Mouse (Mus musculus): ENCODE measurements around the gene Psmc3ip. TPM values are rescaled to one million over a fixed set of nuclear protein-coding genes. Genes with fewer than 3 reads are reported as not detected.

Gene Psmc3ip
- polyA plus RNA-seq, 1 experiment from 2014 or later, result 54.3 TPM

DNA sequence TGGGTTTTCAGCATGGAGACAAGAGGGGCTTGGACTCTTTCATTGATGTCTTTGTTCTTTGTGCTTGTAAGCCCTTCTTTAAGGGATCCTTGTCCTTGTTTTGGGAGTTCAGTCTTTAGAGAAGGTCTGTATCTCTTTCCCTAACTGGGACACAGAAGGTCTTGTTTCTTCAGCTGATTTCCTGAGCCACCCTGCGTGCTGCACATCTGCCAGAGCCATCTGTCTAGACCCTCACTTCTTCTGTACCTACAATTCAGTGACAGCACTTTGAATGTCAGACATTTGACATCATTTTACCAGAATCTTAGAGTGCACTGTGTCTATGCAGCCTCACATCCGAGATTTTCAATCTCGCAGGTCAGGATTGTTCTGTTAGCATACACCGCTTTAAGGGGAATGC lies 49.4 kb downstream of the Psmc3ip start:
- no peak overlapping the region for H3K4me2 ChIP-seq (ENCODE audit: low read length)
- H3K27ac ChIP-seq (ENCODE audit: low read depth, low read length), result no peak overlapping the region
- WGBS, result 90% methylated on average over 4 of the region's 4 CpGs
- no peaks in the 10 kb centered on the region for H3K4me1 ChIP-seq (ENCODE audit: control insufficient read depth, insufficient read depth, low read length)
- no peak overlapping the region for H3K9ac ChIP-seq (ENCODE audit: low read length)
- DNase-seq (ENCODE audit: low spot score), result no peak
- H3K27me3 ChIP-seq (replicated peaks; ENCODE audit: control insufficient read depth, insufficient read depth, low read length), result no peaks in the 10 kb centered on the region
- ATAC-seq, result no peak
- no peak overlapping the region for H3K4me3 ChIP-seq (ENCODE audit: low read depth, low read length)
- no peaks in the 10 kb centered on the region for H3K9me3 ChIP-seq (replicated peaks; ENCODE audit: control insufficient read depth, low read length)
- H3K36me3 ChIP-seq (ENCODE audit: control insufficient read depth, insufficient read depth, low read length), result peaks cover 96% of the 10 kb centered on the region

Small RNAs within 50 kb of the gene (microRNA-seq; reads per million reads assigned to microRNA genes)
- gene Gm27626, result not detected

Other genes with a start within 250 kb of the Psmc3ip start
- gene Stat5b, start 244.7 kb downstream of the Psmc3ip start, polyA plus RNA-seq (2014; fragmentation: Nextera tagmentation; extraction: Ambion mirVana), result 10.9 and 11.4 TPM in 2 replicates
- gene Stat5a, start 236.1 kb downstream of the Psmc3ip start, polyA plus RNA-seq (2014; fragmentation: Nextera tagmentation; extraction: Ambion mirVana), result 0.69 and 0.96 TPM in 2 replicates
- 23.3 and 26.4 TPM in 2 replicates for gene Stat3, start 155.9 kb downstream of the Psmc3ip start, polyA plus RNA-seq (2014; fragmentation: Nextera tagmentation; extraction: Ambion mirVana)
- 15.6 and 21.1 TPM in 2 replicates for gene Cavin1, start 124.5 kb downstream of the Psmc3ip start, polyA plus RNA-seq (2014; fragmentation: Nextera tagmentation; extraction: Ambion mirVana)
- 50.2 and 74.4 TPM in 2 replicates for gene Atp6v0a1, start 86.0 kb downstream of the Psmc3ip start, polyA plus RNA-seq (2014; fragmentation: Nextera tagmentation; extraction: Ambion mirVana)
- 6.6 and 8.4 TPM in 2 replicates for gene Naglu, start 25.4 kb downstream of the Psmc3ip start, polyA plus RNA-seq (2014; fragmentation: Nextera tagmentation; extraction: Ambion mirVana)
- gene Hsd17b1, start 17.0 kb downstream of the Psmc3ip start, polyA plus RNA-seq (2014; fragmentation: Nextera tagmentation; extraction: Ambion mirVana), result not detected in 2 replicates
- 52.9 and 54.9 TPM in 2 replicates for gene Coasy, start 12.9 kb downstream of the Psmc3ip start, polyA plus RNA-seq (2014; fragmentation: Nextera tagmentation; extraction: Ambion mirVana)
- 100 and 109 TPM in 2 replicates for gene Mlx, start 8.2 kb downstream of the Psmc3ip start, polyA plus RNA-seq (2014; fragmentation: Nextera tagmentation; extraction: Ambion mirVana)
- gene Retreg3, start 24.5 kb upstream of the Psmc3ip start, polyA plus RNA-seq (2014; fragmentation: Nextera tagmentation; extraction: Ambion mirVana), result 14.0 and 14.4 TPM in 2 replicates
- 84.9 and 87.8 TPM in 2 replicates for gene Tubg1, start 24.5 kb upstream of the Psmc3ip start, polyA plus RNA-seq (2014; fragmentation: Nextera tagmentation; extraction: Ambion mirVana)
- 27.4 and 31.9 TPM in 2 replicates for gene Tubg2, start 60.5 kb upstream of the Psmc3ip start, polyA plus RNA-seq (2014; fragmentation: Nextera tagmentation; extraction: Ambion mirVana)
- 0.39 and 0.48 TPM in 2 replicates for gene Cntnap1, start 75.1 kb upstream of the Psmc3ip start, polyA plus RNA-seq (2014; fragmentation: Nextera tagmentation; extraction: Ambion mirVana)
- 4.6 and 5.5 TPM in 2 replicates for gene Plekhh3, start 75.9 kb upstream of the Psmc3ip start, polyA plus RNA-seq (2014; fragmentation: Nextera tagmentation; extraction: Ambion mirVana)
- gene Ccr10, start 80.0 kb upstream of the Psmc3ip start, polyA plus RNA-seq (2014; fragmentation: Nextera tagmentation; extraction: Ambion mirVana), result 0.10 TPM in 1 of 2 replicates, not detected in the other
- 16.1 and 22.4 TPM in 2 replicates for gene Ezh1, start 131.0 kb upstream of the Psmc3ip start, polyA plus RNA-seq (2014; fragmentation: Nextera tagmentation; extraction: Ambion mirVana)
- gene Ramp2, start 150.6 kb upstream of the Psmc3ip start, polyA plus RNA-seq (2014; fragmentation: Nextera tagmentation; extraction: Ambion mirVana), result 80.4 and 80.9 TPM in 2 replicates
- 110 and 118 TPM in 2 replicates for gene Vps25, start 158.3 kb upstream of the Psmc3ip start, polyA plus RNA-seq (2014; fragmentation: Nextera tagmentation; extraction: Ambion mirVana)
- gene Wnk4, start 165.1 kb upstream of the Psmc3ip start, polyA plus RNA-seq (2014; fragmentation: Nextera tagmentation; extraction: Ambion mirVana), result 3.0 and 3.4 TPM in 2 replicates
- gene Cntd1, start 183.6 kb upstream of the Psmc3ip start, polyA plus RNA-seq (2014; fragmentation: Nextera tagmentation; extraction: Ambion mirVana), result 0.76 and 1.3 TPM in 2 replicates
- gene Coa3, start 183.7 kb upstream of the Psmc3ip start, polyA plus RNA-seq (2014; fragmentation: Nextera tagmentation; extraction: Ambion mirVana), result 237 and 260 TPM in 2 replicates
- gene Becn1, start 206.8 kb upstream of the Psmc3ip start, polyA plus RNA-seq (2014; fragmentation: Nextera tagmentation; extraction: Ambion mirVana), result 172 and 177 TPM in 2 replicates
- gene Psme3, start 220.8 kb upstream of the Psmc3ip start, polyA plus RNA-seq (2014; fragmentation: Nextera tagmentation; extraction: Ambion mirVana), result 103 and 107 TPM in 2 replicates
- gene Aoc2, start 229.6 kb upstream of the Psmc3ip start, polyA plus RNA-seq (2014; fragmentation: Nextera tagmentation; extraction: Ambion mirVana), result 0.94 and 1.1 TPM in 2 replicates
- gene Aoc3, start 235.2 kb upstream of the Psmc3ip start, polyA plus RNA-seq (2014; fragmentation: Nextera tagmentation; extraction: Ambion mirVana), result 0.08 and 0.10 TPM in 2 replicates